Comparison of ENCODE assay signal across 8 mouse cellular contexts in genomic region chr17:25860832-25861703, GRCm38 (mm10). TPM values are rescaled to one million over a fixed set of nuclear protein-coding genes. Genes with fewer than 3 reads are reported as not detected.
A peak's percentile ranks its signal among the peaks of the same experiment; 100 is the strongest.
DNase-seq lines count a peak whose midpoint lies in the region; ATAC-seq and TF ChIP-seq lines count a peak whose summit lies in the region.

Gene Wdr90, minus strand, starts transcription at chr17:25861501.

- no peaks in the 10 kb centered on the region for H3K27me3 ChIP-seq in C2C12 (ENCODE audit: control insufficient read depth, insufficient read depth, insufficient read length)
- no peaks in the 10 kb centered on the region for H3K27me3 ChIP-seq in heart, embryonic 10.5 days (ENCODE audit: insufficient read depth, poor library complexity, severe bottlenecking)
- H3K27me3 ChIP-seq in kidney, embryonic 15.5 days = no peaks in the 10 kb centered on the region
- no peaks in the 10 kb centered on the region for H3K27me3 ChIP-seq in limb, embryonic 15.5 days
- H3K27me3 ChIP-seq in midbrain, postnatal 0 days (ENCODE audit: insufficient read depth, low read length) = no peaks in the 10 kb centered on the region

- WGBS in heart, embryonic 10.5 days = 4% methylated on average over 65 of the region's 65 CpGs
- WGBS in kidney, embryonic 15.5 days = 3% methylated on average over 65 of the region's 65 CpGs
- 2% methylated on average over 65 of the region's 65 CpGs for WGBS in limb, embryonic 15.5 days
- WGBS in midbrain, postnatal 0 days = 3% methylated on average over 65 of the region's 65 CpGs

- peak within 1 kb of the TSS; percentile 76 for H3K4me2 ChIP-seq in kidney, embryonic 15.5 days
- H3K4me2 ChIP-seq in limb, embryonic 15.5 days = peak within 1 kb of the TSS; percentile 81
- peak within 1 kb of the TSS; percentile 89 for H3K4me2 ChIP-seq in midbrain, postnatal 0 days (ENCODE audit: low read depth, low read length, poor library complexity, severe bottlenecking)

- DNase-seq in brain, embryonic 14.5 days (ENCODE audit: low read depth) = peak; percentile 98
- peak; percentile 96 for DNase-seq in heart, embryonic 10.5 days (ENCODE audit: low spot score)
- DNase-seq in midbrain, postnatal 0 days (ENCODE audit: low spot score) = peak; percentile 98
- peak; percentile 81 to 92 for DNase-seq in spleen, postnatal 10 days (ENCODE audit: low spot score in 2 of 2)

- no peaks in the 10 kb centered on the region for H3K9me3 ChIP-seq in heart, embryonic 10.5 days
- H3K9me3 ChIP-seq in kidney, embryonic 15.5 days (replicated peaks) = no peaks in the 10 kb centered on the region
- H3K9me3 ChIP-seq in limb, embryonic 15.5 days = no peaks in the 10 kb centered on the region
- H3K9me3 ChIP-seq in midbrain, postnatal 0 days (ENCODE audit: low read length) = no peaks in the 10 kb centered on the region

- no peaks in the 10 kb centered on the region for H3K36me3 ChIP-seq in C2C12 (ENCODE audit: control insufficient read depth, insufficient read depth)
- peaks cover 33% of the 10 kb centered on the region for H3K36me3 ChIP-seq in heart, embryonic 10.5 days
- H3K36me3 ChIP-seq in kidney, embryonic 15.5 days = peaks cover 16% of the 10 kb centered on the region
- no peaks in the 10 kb centered on the region for H3K36me3 ChIP-seq in limb, embryonic 15.5 days
- H3K36me3 ChIP-seq in midbrain, postnatal 0 days (ENCODE audit: insufficient read depth, low read length) = peaks cover 9% of the 10 kb centered on the region; the same call in 1 of the 2 replicates

- no peak for TF ChIP-seq CTCF in C2C12 (IDR thresholded peaks at IDR 0.05; ENCODE audit: control insufficient read depth, insufficient read depth, insufficient read length)
- TF ChIP-seq CTCF in brain, embryonic 14.5 days (IDR thresholded peaks at IDR 0.05; ENCODE audit: borderline replicate concordance, extremely low read depth, insufficient read depth, insufficient read length) = no peak
- TF ChIP-seq CTCF in midbrain, postnatal 0 days (IDR thresholded peaks at IDR 0.05) = peak; percentile 45

- no peaks in the 10 kb centered on the region for H3K79me3 ChIP-seq in C2C12 (ENCODE audit: low read depth)

- TF ChIP-seq POLR2A in brain, embryonic 14.5 days (IDR thresholded peaks at IDR 0.05; ENCODE audit: borderline replicate concordance, extremely low read depth, insufficient read depth, insufficient read length, poor library complexity, severe bottlenecking) = peak; percentile 71

- peak within 1 kb of the TSS; percentile 68 for H3K9ac ChIP-seq in kidney, embryonic 15.5 days
- H3K9ac ChIP-seq in limb, embryonic 15.5 days = peak within 1 kb of the TSS; percentile 71
- H3K9ac ChIP-seq in midbrain, postnatal 0 days (replicated peaks; ENCODE audit: low read length, poor library complexity, severe bottlenecking) = peak within 1 kb of the TSS; percentile 76

- peaks cover 32% of the 10 kb centered on the region for H3K4me1 ChIP-seq in heart, embryonic 10.5 days
- peaks cover 19% of the 10 kb centered on the region for H3K4me1 ChIP-seq in kidney, embryonic 15.5 days
- peaks cover 11% of the 10 kb centered on the region for H3K4me1 ChIP-seq in limb, embryonic 15.5 days
- H3K4me1 ChIP-seq in midbrain, postnatal 0 days (ENCODE audit: insufficient read depth, low read length) = peaks cover 7% of the 10 kb centered on the region; the same call in 1 of the 2 replicates

- peak within 1 kb of the TSS; percentile 43 for H3K4me3 ChIP-seq in C2C12 (ENCODE audit: insufficient read depth, poor library complexity, severe bottlenecking)
- peak within 1 kb of the TSS; percentile 76 for H3K4me3 ChIP-seq in heart, embryonic 10.5 days
- peak within 1 kb of the TSS; percentile 57 for H3K4me3 ChIP-seq in kidney, embryonic 15.5 days (replicated peaks)
- peak within 1 kb of the TSS; percentile 64 for H3K4me3 ChIP-seq in limb, embryonic 15.5 days
- H3K4me3 ChIP-seq in midbrain, postnatal 0 days (ENCODE audit: low read depth, low read length) = peak within 1 kb of the TSS; percentile 61

- peak; percentile 94 for ATAC-seq in erythroblast, adult 5-6 weeks (replicated peaks; ENCODE audit: low FRiP score, poor library complexity, severe bottlenecking)
- ATAC-seq in kidney, embryonic 15.5 days (replicated peaks; ENCODE audit: low FRiP score) = peak; percentile 92
- peak; percentile 91 for ATAC-seq in limb, embryonic 15.5 days (ENCODE audit: insufficient number of reproducible peaks, low FRiP score, low TSS enrichment, low read depth)
- ATAC-seq in midbrain, postnatal 0 days (ENCODE audit: low FRiP score) = peak; percentile 93

- H3K79me2 ChIP-seq in C2C12 (ENCODE audit: control insufficient read depth, insufficient read depth) = no peaks in the 10 kb centered on the region

- peak within 1 kb of the TSS; percentile 81 for H3ac ChIP-seq in C2C12 (ENCODE audit: control insufficient read depth, insufficient read length, low read depth)

- peak within 1 kb of the TSS; percentile 92 for H3K27ac ChIP-seq in heart, embryonic 10.5 days
- peak within 1 kb of the TSS; percentile 85 for H3K27ac ChIP-seq in kidney, embryonic 15.5 days
- H3K27ac ChIP-seq in limb, embryonic 15.5 days = peak within 1 kb of the TSS; percentile 87
- H3K27ac ChIP-seq in midbrain, postnatal 0 days (ENCODE audit: low read depth, low read length) = peak within 1 kb of the TSS; percentile 85

TF ChIP-seq in C2C12, 6 proteins besides CTCF, POLR2A, EP300 and RAD21:
- peak; percentile 83 for TF ChIP-seq CEBPB (IDR thresholded peaks at IDR 0.05; ENCODE audit: low read depth)
- peak; percentile 63 for TF ChIP-seq MAX (IDR thresholded peaks at IDR 0.05)
- no peak for TF ChIP-seq FOSL1 (IDR thresholded peaks at IDR 0.05; ENCODE audit: insufficient read depth, low read length, poor library complexity, severe bottlenecking)
- peak; percentile 28 for TF ChIP-seq USF1 (IDR thresholded peaks at IDR 0.05; ENCODE audit: low read depth)
- TF ChIP-seq MYOD1 (IDR thresholded peaks at IDR 0.05; ENCODE audit: control insufficient read depth, insufficient read length, low read depth) = no peak
TF ChIP-seq in C2C12: peak in this region for 3.

RNA-seq across cellular contexts. Expression of gene Wdr90, which starts in this region (rescaled TPM):
- polyA plus RNA-seq in C2C12 (2012; fragmentation: generic; extraction: Trizol) = 16.7 TPM
- 49.5 and 81.1 TPM in 2 replicates for polyA plus RNA-seq in brain, embryonic 14.5 days (2012; rRNA removed)
- total RNA-seq in erythroblast, adult 5-6 weeks (2015; ENCODE audit: low replicate concordance) = 12.5 and 17.6 TPM in 2 replicates
- 10.0 and 12.7 TPM in 2 replicates for total RNA-seq in erythroblast, adult 5-6 weeks (2017; ENCODE audit: low replicate concordance)
- 22.4 and 31.7 TPM in 2 replicates for polyA plus RNA-seq in heart, embryonic 10.5 days (2016; fragmentation: Nextera tagmentation; extraction: Ambion mirVana)
- polyA plus RNA-seq in kidney, embryonic 15.5 days (2015; fragmentation: Nextera tagmentation; extraction: Ambion mirVana) = 31.2 and 35.6 TPM in 2 replicates
- polyA plus RNA-seq in limb, embryonic 15.5 days (2015; fragmentation: Nextera tagmentation; extraction: Ambion mirVana) = 16.8 and 21.3 TPM in 2 replicates
- 36.2 and 44.3 TPM in 2 replicates for total RNA-seq in midbrain, postnatal 0 days (2014; rRNA removed)
- 14.2 and 15.0 TPM in 2 replicates for polyA plus RNA-seq in midbrain, postnatal 0 days (2015; fragmentation: Nextera tagmentation; extraction: Ambion mirVana)

Comparison
In these comparisons a context has a peak if more than half of its experiments do, and no peak if none do; other contexts are left out.
1. Peak in every context shown above with its lines: DNase-seq, ATAC-seq, H3K4me3 ChIP-seq and H3K27ac ChIP-seq.